Mouse (Mus musculus) ES-E14 (cell line): ENCODE data around the gene Mllt3.

Source experiments
- CHD2 ChIP-seq: IDR thresholded peaks from 2 replicates; pipeline ENCODE4 v1.6.1; 2014; ENCODE audit warnings: mild to moderate bottlenecking, low read depth, low read length, inconsistent platforms
- MAFK ChIP-seq: IDR thresholded peaks from 2 replicates; pipeline ENCODE4 v1.6.1; 2014; ENCODE audit warnings: mild to moderate bottlenecking, low read depth, low read length, inconsistent platforms; ENCODE audit not compliant: insufficient read depth
- ZC3H11A ChIP-seq: IDR thresholded peaks from 2 replicates; pipeline ENCODE4 v1.6.1; 2012; ENCODE audit warnings: low read depth, mild to moderate bottlenecking, inconsistent platforms, low read length, borderline replicate concordance
- ZNF384 ChIP-seq: IDR thresholded peaks from 2 replicates; pipeline ENCODE4 v1.6.1; 2012; ENCODE audit warnings: low read depth, low read length, inconsistent platforms

- TF ChIP-seq ZC3H11A (no peak), CHD2 (no peak), ZNF384 (no peak), MAFK (no peak)
These were observed 140.2 kb downstream of the Mllt3 start for GRCm38 (mm10) chr4:87893012-87893411.
